Mouse (Mus musculus) hindbrain, embryonic 10.5 days (tissue): ENCODE measurements around the gene Zfp524. TPM values are rescaled to one million over a fixed set of nuclear protein-coding genes. Genes with fewer than 3 reads are reported as not detected.
"Not testable (repeated sequence)": the region's sequence is repeated elsewhere in the genome, so short reads cannot be mapped to it uniquely, and the experiment has no call there.

Experiments used
- DNase-seq: peaks from one replicate; pipeline ENCODE4 v3.0.0-alpha.2; 2017; ENCODE audit warnings: low spot score
- H3K27ac ChIP-seq: fragments of 300-500 bp; sonication (generic); 2 replicates; pipeline ENCODE4 v1.5.1; 2016; ENCODE audit warnings: mild to moderate bottlenecking, moderate library complexity
- H3K27me3 ChIP-seq: fragments of 300-500 bp; sonication (generic); 2 replicates; pipeline ENCODE4 v1.6.1; 2016; ENCODE audit warnings: mild to moderate bottlenecking; ENCODE audit not compliant: poor library complexity, insufficient read depth, severe bottlenecking
- H3K36me3 ChIP-seq: fragments of 300-500 bp; sonication (generic); 2 replicates; pipeline ENCODE4 v1.6.1; 2016; ENCODE audit warnings: mild to moderate bottlenecking, moderate library complexity
- H3K4me1 ChIP-seq: fragments of 300-500 bp; sonication (generic); replicated peaks from 2 replicates; pipeline ENCODE4 v1.6.1; 2016; ENCODE audit warnings: mild to moderate bottlenecking
- H3K4me3 ChIP-seq: fragments of 300-500 bp; sonication (generic); 2 replicates; pipeline ENCODE4 v1.5.1; 2016; ENCODE audit warnings: mild to moderate bottlenecking, moderate library complexity
- H3K9me3 ChIP-seq: fragments of 300-500 bp; sonication (generic); 2 replicates; pipeline ENCODE4 v1.6.1; 2016; ENCODE audit warnings: mild to moderate bottlenecking, moderate library complexity
- WGBS: fragments of 180-500 bp; shearing (Covaris S2); methylation state at CpG from one replicate; pipeline ENCODE4 v1.1.7; 2016; 5-methylcytosine and 5-hydroxymethylcytosine counted together
- polyA plus RNA-seq: library from polyadenylated mRNA; unstranded; fragments of >200 nt; fragmentation: Nextera tagmentation; extraction: Ambion mirVana; gene quantifications from 2 replicates; pipeline ENCODE4 v1.2.1, GENCODE M21; 2016

Zfp524 gene
- polyA plus RNA-seq, 1 experiment from 2014 or later = 9.9 TPM

DNA sequence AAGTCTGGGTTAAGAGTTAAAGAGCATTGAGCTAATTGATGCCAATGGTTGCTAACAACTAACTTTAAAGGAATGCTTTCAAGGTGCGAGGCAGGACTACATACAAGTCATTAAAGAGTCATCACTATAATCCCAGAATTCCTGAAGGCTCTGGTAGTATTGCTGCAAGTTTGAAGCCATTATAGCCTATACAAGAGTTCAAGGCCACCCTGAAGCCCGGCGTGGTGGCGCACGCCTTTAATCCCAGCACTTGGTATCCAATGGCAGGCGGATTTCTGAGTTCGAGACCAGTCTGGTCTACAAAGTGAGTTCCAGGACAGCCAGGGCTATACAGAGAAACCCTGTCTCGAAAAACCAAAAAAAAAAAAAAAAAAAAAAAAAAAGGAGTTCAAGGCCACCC lies 5.4 kb downstream of the Zfp524 start:
- Histone ChIP-seq H3K27ac (peak overlapping the region; percentile 97), H3K4me1 (peaks cover 31% of the 10 kb centered on the region), H3K36me3 (peaks cover 44% of the 10 kb centered on the region), H3K4me3 (peak overlapping the region; percentile 90)
- not testable (repeated sequence) for DNase-seq, H3K9me3 ChIP-seq, H3K27me3 ChIP-seq
- 37% methylated on average over 8 of the region's 8 CpGs for WGBS

DNA sequence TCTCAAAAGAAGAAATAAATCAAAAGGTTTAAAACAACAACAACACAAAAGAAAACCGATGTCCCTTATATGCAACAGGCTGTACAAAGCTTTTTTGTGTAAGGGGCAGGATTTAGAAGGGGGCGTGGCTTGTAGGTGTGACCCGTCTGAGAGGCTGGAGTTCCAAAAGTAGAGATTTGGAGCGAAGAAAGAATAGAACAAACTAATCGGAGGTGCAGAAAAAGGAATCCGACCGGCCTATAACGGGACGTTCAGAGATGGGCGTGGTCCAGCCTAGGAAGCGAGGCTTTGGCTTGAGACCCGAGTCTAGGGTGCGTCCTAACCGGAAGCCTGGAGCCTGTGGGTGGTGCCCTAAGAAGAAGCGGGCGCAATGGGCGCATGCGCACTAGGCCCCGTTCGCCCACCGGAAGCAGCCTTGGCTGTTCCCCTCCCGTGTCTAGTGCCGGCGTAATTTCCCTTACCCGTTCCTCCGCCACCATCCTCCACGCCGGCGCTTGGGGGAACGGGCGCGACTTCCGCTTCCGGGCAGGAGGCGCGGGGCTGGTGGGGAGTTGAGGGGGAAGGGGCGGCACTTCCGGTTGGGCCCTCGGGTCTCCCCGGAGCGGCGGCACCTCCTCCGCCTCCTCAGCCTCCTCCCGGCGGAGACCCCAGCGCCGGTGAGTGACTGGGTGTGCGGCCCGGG lies 5.9 kb downstream of the Zfp524 start, which contains the start of the genes Zfp865 and Ccdc106:
Gene Zfp865 (plus strand): TSS at position 377 of the 682 bp plus-strand sequence.
Gene Ccdc106 (plus strand): TSS at position 554 of the 682 bp plus-strand sequence.
- peaks cover 49% of the 10 kb centered on the region for H3K36me3 ChIP-seq
- under 1% methylated on average over 49 of the region's 49 CpGs for WGBS
- peak; percentile 99 for DNase-seq

DNA sequence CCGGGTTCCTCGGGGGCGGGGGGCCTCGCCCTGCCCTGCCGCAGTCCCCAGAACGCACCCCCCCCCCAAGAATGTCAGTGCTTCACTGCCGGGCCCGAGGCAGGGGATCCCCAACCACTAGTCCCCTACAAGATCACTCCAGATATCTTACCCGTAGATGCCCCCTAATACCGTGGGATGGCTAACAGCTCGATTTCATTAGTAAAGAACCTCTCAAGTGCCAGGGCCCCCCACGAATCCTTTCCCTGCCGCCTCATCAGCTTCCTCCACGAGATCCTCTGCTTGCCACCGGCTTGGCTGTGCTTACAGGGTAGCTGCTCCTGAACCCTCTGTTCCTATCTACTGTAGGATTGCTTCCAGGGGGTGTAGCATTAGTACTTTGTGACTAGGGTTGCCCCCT lies 6.5 kb downstream of the Zfp524 start:
- peak overlapping the region; percentile 90 for H3K4me3 ChIP-seq
- peak overlapping the region; percentile 97 for H3K27ac ChIP-seq
- peaks cover 29% of the 10 kb centered on the region for H3K4me1 ChIP-seq
- no peak for DNase-seq
- no peaks in the 10 kb centered on the region for H3K27me3 ChIP-seq
- peaks cover 54% of the 10 kb centered on the region for H3K36me3 ChIP-seq
- WGBS = 2% methylated on average over 15 of the region's 15 CpGs
- H3K9me3 ChIP-seq = peaks cover 4% of the 10 kb centered on the region; the same call in 1 of the 2 replicates

More for the DNA sequence above, 5.9 kb downstream of the Zfp524 start, which contains the start of the genes Zfp865 and Ccdc106:
- Histone ChIP-seq H3K27me3 (no peaks in the 10 kb centered on the region), H3K9me3 (peaks cover 4% of the 10 kb centered on the region; the same call in 1 of the 2 replicates), H3K4me1 (peaks cover 31% of the 10 kb centered on the region), H3K4me3 (peak within 1 kb of the TSS; percentile 90), H3K27ac (peak within 1 kb of the TSS; percentile 97)

DNA sequence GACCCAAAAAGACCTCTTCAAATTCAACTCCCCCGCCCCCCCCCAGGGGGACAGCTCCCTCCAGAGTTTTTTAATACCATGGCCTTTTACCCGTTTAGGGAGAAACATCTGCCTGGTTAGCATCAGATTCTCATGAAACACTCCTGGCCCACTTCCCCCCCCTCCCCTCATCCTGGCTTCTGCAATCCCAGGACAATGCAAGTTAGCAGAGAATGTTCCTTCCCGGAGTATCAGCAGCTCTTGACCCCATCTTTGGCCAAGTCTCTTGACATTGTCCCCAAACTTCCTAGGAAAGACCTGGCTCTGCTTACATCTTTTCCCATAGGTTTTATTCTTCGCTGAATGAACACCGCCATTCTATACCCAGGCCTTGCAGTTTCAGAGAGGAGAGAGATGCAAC lies 7.0 kb downstream of the Zfp524 start:
- Histone ChIP-seq H3K4me1 (peaks cover 24% of the 10 kb centered on the region), H3K27ac (peak overlapping the region; percentile 97), H3K9me3 (peaks cover 4% of the 10 kb centered on the region; the same call in 1 of the 2 replicates), H3K27me3 (no peaks in the 10 kb centered on the region), H3K4me3 (peak overlapping the region; percentile 90), H3K36me3 (peaks cover 59% of the 10 kb centered on the region)
- WGBS = 54% methylated on average over 5 of the region's 5 CpGs
- no peak for DNase-seq

DNA sequence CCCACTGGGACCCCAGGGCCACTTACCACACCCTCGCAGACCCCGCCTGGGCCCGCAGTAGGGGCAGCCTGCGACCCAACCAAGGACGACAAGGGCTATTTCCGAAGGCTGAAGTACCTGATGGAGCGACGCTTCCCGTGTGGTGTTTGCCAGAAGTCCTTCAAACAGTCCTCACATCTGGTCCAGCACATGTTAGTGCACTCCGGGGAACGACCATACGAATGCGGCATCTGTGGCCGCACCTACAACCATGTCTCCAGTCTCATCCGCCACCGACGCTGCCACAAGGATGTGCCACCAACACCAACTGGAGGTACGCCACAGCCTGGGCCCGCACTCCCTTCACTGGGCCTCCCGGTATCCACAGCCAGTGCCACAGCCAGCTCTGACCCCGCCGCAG lies 15.3 kb downstream of the Zfp524 start:
- H3K27me3 ChIP-seq = peaks cover 16% of the 10 kb centered on the region; the same call in 1 of the 2 replicates
- no peak overlapping the region for H3K27ac ChIP-seq
- DNase-seq = no peak
- peak overlapping the region; percentile 11; the same call in 1 of the 2 replicates for H3K4me3 ChIP-seq
- 94% methylated on average over 22 of the region's 22 CpGs for WGBS
- peaks cover 44% of the 10 kb centered on the region for H3K9me3 ChIP-seq
- H3K36me3 ChIP-seq = peaks cover 98% of the 10 kb centered on the region
- H3K4me1 ChIP-seq = no peaks in the 10 kb centered on the region

DNA sequence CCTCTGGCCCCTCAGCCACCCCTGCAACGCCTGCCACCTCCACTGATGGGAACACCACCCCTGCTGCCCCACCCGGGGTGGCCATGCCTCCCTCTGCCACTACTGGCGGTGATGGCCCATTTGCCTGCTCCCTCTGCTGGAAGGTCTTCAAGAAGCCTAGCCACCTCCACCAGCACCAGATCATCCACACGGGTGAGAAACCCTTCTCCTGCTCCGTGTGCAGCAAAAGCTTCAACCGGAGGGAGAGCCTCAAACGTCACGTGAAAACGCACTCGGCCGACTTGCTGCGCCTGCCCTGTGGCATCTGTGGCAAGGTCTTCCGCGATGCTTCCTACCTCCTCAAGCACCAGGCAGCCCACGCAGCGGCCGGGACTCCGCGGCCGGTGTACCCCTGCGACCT lies 15.7 kb downstream of the Zfp524 start:
- Histone ChIP-seq H3K36me3 (peaks cover 98% of the 10 kb centered on the region), H3K27ac (no peak overlapping the region), H3K4me3 (peak overlapping the region; percentile 11; the same call in 1 of the 2 replicates), H3K27me3 (peaks cover 16% of the 10 kb centered on the region; the same call in 1 of the 2 replicates), H3K4me1 (no peaks in the 10 kb centered on the region), H3K9me3 (peaks cover 44% of the 10 kb centered on the region)
- DNase-seq = no peak
- WGBS = 89% methylated on average over 21 of the region's 21 CpGs

DNA sequence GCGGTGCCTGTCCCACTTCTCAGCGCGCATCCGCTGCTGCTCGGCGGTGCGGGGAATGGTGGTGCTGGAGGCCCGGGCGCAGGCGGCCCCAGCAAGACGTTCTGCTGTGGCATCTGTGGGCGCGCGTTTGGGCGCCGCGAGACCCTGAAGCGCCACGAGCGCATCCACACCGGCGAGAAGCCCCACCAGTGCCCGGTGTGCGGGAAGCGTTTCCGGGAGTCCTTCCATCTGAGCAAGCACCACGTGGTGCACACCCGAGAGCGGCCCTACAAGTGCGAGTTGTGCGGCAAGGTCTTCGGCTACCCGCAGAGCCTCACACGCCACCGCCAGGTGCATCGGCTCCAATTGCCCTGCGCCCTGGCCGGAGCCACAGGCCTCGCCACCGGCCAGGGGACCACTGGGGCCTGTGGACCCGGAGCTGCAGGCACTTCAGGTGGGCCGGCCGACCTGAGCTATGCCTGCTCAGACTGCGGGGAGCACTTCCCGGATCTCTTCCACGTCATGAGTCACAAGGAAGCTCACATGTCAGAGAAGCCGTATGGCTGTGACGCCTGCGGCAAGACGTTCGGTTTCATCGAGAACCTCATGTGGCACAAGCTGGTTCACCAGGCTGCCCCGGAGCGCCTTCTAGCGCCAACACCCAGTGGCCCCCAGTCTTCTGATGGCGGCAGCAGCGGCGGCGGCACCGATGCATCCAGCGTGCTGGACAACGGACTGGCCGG lies 16.5 kb downstream of the Zfp524 start:
- Histone ChIP-seq H3K4me1 (no peaks in the 10 kb centered on the region), H3K36me3 (peaks cover 99% of the 10 kb centered on the region), H3K27me3 (peaks cover 16% of the 10 kb centered on the region; the same call in 1 of the 2 replicates), H3K9me3 (peaks cover 49% of the 10 kb centered on the region), H3K27ac (no peak overlapping the region), H3K4me3 (peak overlapping the region; percentile 11; the same call in 1 of the 2 replicates)
- no peak for DNase-seq
- WGBS = 81% methylated on average over 63 of the region's 63 CpGs

DNA sequence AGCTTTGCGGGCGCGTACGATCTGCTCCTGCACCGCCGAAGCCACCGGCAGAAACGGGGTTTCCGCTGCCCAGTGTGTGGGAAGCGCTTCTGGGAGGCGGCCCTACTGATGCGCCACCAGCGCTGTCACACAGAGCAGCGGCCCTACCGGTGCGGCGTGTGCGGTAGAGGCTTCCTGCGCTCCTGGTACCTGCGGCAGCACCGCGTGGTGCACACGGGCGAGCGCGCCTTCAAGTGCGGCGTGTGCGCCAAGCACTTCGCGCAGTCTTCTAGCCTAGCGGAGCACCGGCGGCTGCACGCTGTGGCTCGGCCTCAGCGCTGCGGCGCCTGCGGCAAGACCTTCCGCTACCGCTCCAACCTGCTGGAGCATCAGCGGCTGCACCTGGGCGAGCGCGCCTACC lies 17.3 kb downstream of the Zfp524 start:
- peaks cover 54% of the 10 kb centered on the region for H3K9me3 ChIP-seq
- 0 out of 2 replicates have a peak overlapping the region, but pooled peaks have one; percentile 7 for H3K4me3 ChIP-seq

DNA sequence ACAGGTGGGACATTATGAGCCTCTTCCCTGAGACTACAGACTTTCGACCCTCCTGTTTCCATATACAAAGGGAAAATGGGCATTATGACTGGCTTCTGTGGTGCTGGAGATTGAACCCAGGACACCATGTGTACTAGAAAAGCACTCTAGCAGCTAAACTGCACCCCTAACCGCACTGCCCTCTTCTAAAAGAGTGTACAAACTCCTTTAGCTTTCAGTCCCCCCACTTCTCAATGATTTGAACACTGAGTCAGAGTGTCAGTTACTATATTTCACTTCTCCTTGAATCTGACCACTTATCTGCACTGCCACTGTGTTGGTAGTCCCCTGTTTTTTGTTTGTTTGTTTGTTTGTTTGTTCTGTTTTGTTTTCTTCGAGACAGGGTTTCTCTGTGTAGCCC lies 19.6 kb downstream of the Zfp524 start, which contains the start of gene 4632433K11Rik:
Gene 4632433K11Rik (plus strand): TSS at position 301 of the 400 bp plus-strand sequence.
- peaks cover 7% of the 10 kb centered on the region for H3K4me1 ChIP-seq
- peaks cover 53% of the 10 kb centered on the region for H3K9me3 ChIP-seq
- no peak within 1 kb of the TSS for H3K27ac ChIP-seq
- no peak within 1 kb of the TSS for H3K4me3 ChIP-seq
- DNase-seq = no peak
- H3K27me3 ChIP-seq = peaks cover 16% of the 10 kb centered on the region; the same call in 1 of the 2 replicates
- 92% methylated on average over 3 of the region's 3 CpGs for WGBS
- peaks cover 77% of the 10 kb centered on the region for H3K36me3 ChIP-seq

More for the DNA sequence above, 17.3 kb downstream of the Zfp524 start:
- Histone ChIP-seq H3K4me1 (no peaks in the 10 kb centered on the region), H3K27ac (no peak overlapping the region), H3K36me3 (peaks cover 99% of the 10 kb centered on the region), H3K27me3 (peaks cover 16% of the 10 kb centered on the region; the same call in 1 of the 2 replicates)
- no peak for DNase-seq
- 74% methylated on average over 46 of the region's 46 CpGs for WGBS

DNA sequence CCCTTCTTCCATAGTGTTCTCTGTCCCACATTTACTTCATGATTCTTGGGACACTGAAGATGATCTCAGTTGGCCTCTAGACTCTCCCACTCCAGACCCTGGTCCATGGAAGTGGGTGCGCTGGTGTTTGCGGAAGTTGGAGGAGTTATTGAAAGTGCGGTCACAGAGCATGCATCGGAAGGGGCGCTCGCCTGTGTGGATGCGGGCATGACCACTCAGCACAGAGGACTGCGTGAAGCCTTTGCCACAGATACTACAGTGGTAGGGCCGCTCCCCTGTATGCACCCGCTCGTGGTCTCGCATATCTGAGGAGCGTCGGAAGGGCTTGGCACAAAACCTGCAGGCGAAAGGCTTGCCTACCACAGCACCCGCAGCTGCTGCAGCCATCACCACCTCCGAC lies 21.4 kb downstream of the Zfp524 start:
- H3K27me3 ChIP-seq = peaks cover 4% of the 10 kb centered on the region; the same call in 1 of the 2 replicates
- H3K27ac ChIP-seq = no peak overlapping the region
- H3K4me3 ChIP-seq = no peak overlapping the region
- 94% methylated on average over 17 of the region's 17 CpGs for WGBS
- peaks cover 35% of the 10 kb centered on the region for H3K9me3 ChIP-seq
- no peak for DNase-seq
- H3K4me1 ChIP-seq = peaks cover 16% of the 10 kb centered on the region
- H3K36me3 ChIP-seq = peaks cover 62% of the 10 kb centered on the region

DNA sequence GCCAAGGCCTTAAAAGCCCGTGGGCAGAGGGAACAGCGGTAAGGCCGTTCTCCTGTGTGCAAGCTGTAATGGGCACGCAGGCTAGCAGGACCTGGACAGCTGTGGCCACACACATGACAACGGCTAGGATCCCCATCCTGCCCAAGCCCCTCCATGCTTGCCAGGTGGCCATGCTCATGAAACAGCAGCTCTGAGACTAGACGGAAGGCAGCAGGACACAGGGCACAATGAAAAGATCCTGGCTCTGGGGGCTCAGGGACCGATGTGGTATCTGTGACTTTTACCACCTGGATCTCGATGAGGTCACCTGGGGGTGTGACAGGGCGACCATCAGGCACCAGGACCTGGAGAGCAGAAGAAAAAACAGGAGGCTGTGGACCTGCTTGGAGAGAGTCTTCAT lies 21.9 kb downstream of the Zfp524 start:
- H3K36me3 ChIP-seq = peaks cover 60% of the 10 kb centered on the region
- H3K4me3 ChIP-seq = no peak overlapping the region
- no peaks in the 10 kb centered on the region for H3K27me3 ChIP-seq
- 88% methylated on average over 9 of the region's 9 CpGs for WGBS
- peaks cover 16% of the 10 kb centered on the region for H3K4me1 ChIP-seq
- H3K9me3 ChIP-seq = peaks cover 30% of the 10 kb centered on the region
- no peak overlapping the region for H3K27ac ChIP-seq
- DNase-seq = no peak

DNA sequence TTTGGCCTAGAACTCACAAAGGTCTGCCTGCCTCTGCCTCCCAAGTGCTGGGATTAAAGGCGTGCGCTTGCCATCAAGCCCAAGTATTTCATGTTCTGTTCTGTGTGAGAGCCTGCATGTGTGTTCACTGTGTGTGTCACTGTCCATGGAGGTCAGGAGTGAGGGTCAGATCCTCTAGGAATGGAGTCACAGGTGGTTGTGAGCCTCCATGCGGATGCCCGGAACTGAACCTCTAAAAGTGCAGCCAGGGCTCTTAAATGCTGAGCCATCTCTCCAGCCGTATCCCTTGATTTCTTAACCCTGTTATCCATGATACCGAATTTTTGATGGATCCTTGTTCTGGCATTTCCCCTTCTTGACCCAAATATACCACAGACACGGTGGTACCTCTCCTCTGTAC lies 22.8 kb downstream of the Zfp524 start:
- H3K4me3 ChIP-seq = no peak overlapping the region
- peaks cover 57% of the 10 kb centered on the region for H3K36me3 ChIP-seq
- peaks cover 21% of the 10 kb centered on the region for H3K9me3 ChIP-seq
- no peaks in the 10 kb centered on the region for H3K27me3 ChIP-seq
- H3K27ac ChIP-seq = no peak overlapping the region
- H3K4me1 ChIP-seq = peaks cover 16% of the 10 kb centered on the region
- WGBS = 90% methylated on average over 7 of the region's 7 CpGs
- no peak for DNase-seq
